In genomic region chr15:3611961-3612360, GRCm38 (mm10) we compare ENCODE assay signal across 29 mouse cellular contexts.
"Had no signal": no experiment of that assay in that cellular context is flagged by ENCODE, and none has a peak within 500 bp of the region (broad histone marks: within the 10 kb centered on the region; RNA-seq: fewer than 3 reads in every experiment).

No protein-coding gene starts in this region.

- H3K36me3 ChIP-seq: heart, embryonic 13.5 days; heart, embryonic 15.5 days; hindbrain, embryonic 10.5 days; hindbrain, embryonic 12.5 days; intestine, embryonic 15.5 days; kidney, embryonic 15.5 days; limb, embryonic 10.5 days; limb, embryonic 12.5 days; liver, embryonic 13.5 days; liver, embryonic 15.5 days had no signal

- H3K9me3 ChIP-seq: heart, embryonic 13.5 days; heart, embryonic 15.5 days; hindbrain, embryonic 10.5 days; hindbrain, embryonic 12.5 days; intestine, embryonic 15.5 days; kidney, embryonic 15.5 days; limb, embryonic 10.5 days; limb, embryonic 12.5 days; liver, embryonic 13.5 days; liver, embryonic 15.5 days had no signal

- H3K27ac ChIP-seq: gastrocnemius, adult 2 months; heart, embryonic 13.5 days; heart, embryonic 15.5 days; hindbrain, embryonic 10.5 days; hindbrain, embryonic 12.5 days; hindbrain, embryonic 14.5 days; intestine, embryonic 15.5 days; kidney, embryonic 15.5 days; layer of hippocampus, adult 2 months; left cerebral cortex, adult 2 months; limb, embryonic 10.5 days; limb, embryonic 12.5 days; liver, embryonic 13.5 days; liver, embryonic 15.5 days had no signal

- H3K4me3 ChIP-seq: gastrocnemius, adult 2 months; heart, embryonic 13.5 days; heart, embryonic 15.5 days; hindbrain, embryonic 10.5 days; hindbrain, embryonic 12.5 days; intestine, embryonic 15.5 days; kidney, embryonic 15.5 days; layer of hippocampus, adult 2 months; left cerebral cortex, adult 2 months; limb, embryonic 10.5 days; limb, embryonic 12.5 days; liver, embryonic 13.5 days; liver, embryonic 15.5 days had no signal

- H3K9ac ChIP-seq: heart, embryonic 13.5 days; heart, embryonic 15.5 days; hindbrain, embryonic 12.5 days; hindbrain, embryonic 14.5 days; intestine, embryonic 15.5 days; kidney, embryonic 15.5 days; limb, embryonic 12.5 days; liver, embryonic 13.5 days; liver, embryonic 15.5 days had no signal

- H3K27me3 ChIP-seq: heart, embryonic 13.5 days; heart, embryonic 15.5 days; hindbrain, embryonic 12.5 days; intestine, embryonic 15.5 days; kidney, embryonic 15.5 days; limb, embryonic 12.5 days; liver, embryonic 13.5 days; liver, embryonic 15.5 days had no signal

- DNase-seq: gastrocnemius, adult 2 months; gastrocnemius, postnatal 10 days; gastrocnemius, postnatal 25 days; heart, adult 18-20 months; heart, postnatal 14 days; heart, postnatal 4 days; kidney, adult 18-20 months; kidney, adult 9 months; kidney, postnatal 10 days; kidney, postnatal 25 days; kidney, postnatal 4 days; liver; liver, embryonic 13.5 days had no signal

- H3K4me2 ChIP-seq: heart, embryonic 11.5 days; heart, embryonic 13.5 days; heart, embryonic 15.5 days; hindbrain, embryonic 12.5 days; hindbrain, embryonic 14.5 days; intestine, embryonic 15.5 days; kidney, embryonic 15.5 days; limb, embryonic 12.5 days; liver, embryonic 13.5 days; liver, embryonic 15.5 days had no signal

- H3K4me1 ChIP-seq: heart, embryonic 13.5 days; heart, embryonic 15.5 days; hindbrain, embryonic 10.5 days; hindbrain, embryonic 12.5 days; intestine, embryonic 15.5 days; kidney, embryonic 15.5 days; limb, embryonic 10.5 days; limb, embryonic 12.5 days; liver, embryonic 13.5 days; liver, embryonic 15.5 days had no signal

- ATAC-seq: hindbrain, embryonic 16.5 days; inflammation-experienced regulatory T-cells, adult 6 months; intestine, embryonic 15.5 days; intestine, postnatal 0 days had no signal
